Mouse (Mus musculus) retina, postnatal 1 day (tissue): ENCODE measurements at regions not wholly inside any gene's neighbourhood (a gene's known extent, or its start where the extent isn't known, plus 50 kb on each side); places are given as distances from the start of the nearest gene placed in this dataset.

Experiments
- DNase-seq: peaks from one replicate; pipeline ENCODE4 v3.0.0-alpha.2; 2012

- DNase-seq = peak; percentile 2
Observed at GRCm38 (mm10) chr3:61740088-61740487, 374.3 kb upstream of the B430305J03Rik start.

GRCm38 (mm10) chr3:61738528-61738927 is 372.8 kb upstream of the B430305J03Rik start:
- DNase-seq = no peak

- no peak for DNase-seq
Observed at GRCm38 (mm10) chr3:61716785-61717184, 351.0 kb upstream of the B430305J03Rik start.

GRCm38 (mm10) chr3:61687933-61688705 is 322.4 kb upstream of the B430305J03Rik start:
- DNase-seq = no peak

- no peak for DNase-seq
Observed at GRCm38 (mm10) chr3:61670874-61671273, 305.1 kb upstream of the B430305J03Rik start.

GRCm38 (mm10) chr3:61656143-61656542 is 290.4 kb upstream of the B430305J03Rik start:
- no peak for DNase-seq

- DNase-seq = no peak
Observed at GRCm38 (mm10) chr3:61628535-61628934, 262.8 kb upstream of the B430305J03Rik start.

GRCm38 (mm10) chr3:61628099-61628498 is 262.3 kb upstream of the B430305J03Rik start:
- peak; percentile 3 for DNase-seq

GRCm38 (mm10) chr3:61623954-61624487 is 258.3 kb upstream of the B430305J03Rik start:
- DNase-seq = no peak

- no peak for DNase-seq
Observed at GRCm38 (mm10) chr3:61605469-61605868, 239.7 kb upstream of the B430305J03Rik start.

- no peak for DNase-seq
Observed at GRCm38 (mm10) chr3:61602891-61603290, 237.1 kb upstream of the B430305J03Rik start.

- DNase-seq = no peak
Observed at GRCm38 (mm10) chr3:61595574-61595973, 229.8 kb upstream of the B430305J03Rik start.

- no peak for DNase-seq
Observed at GRCm38 (mm10) chr3:61592342-61592741, 226.6 kb upstream of the B430305J03Rik start.

- no peak for DNase-seq
Observed at GRCm38 (mm10) chr3:61583669-61584068, 217.9 kb upstream of the B430305J03Rik start.

GRCm38 (mm10) chr3:61582927-61583326 is 217.2 kb upstream of the B430305J03Rik start:
- DNase-seq = no peak

GRCm38 (mm10) chr3:61580252-61580651 is 214.5 kb upstream of the B430305J03Rik start:
- no peak for DNase-seq

- DNase-seq = no peak
Observed at GRCm38 (mm10) chr3:61537113-61537512, 171.4 kb upstream of the B430305J03Rik start.

- DNase-seq = no peak
Observed at GRCm38 (mm10) chr3:61535751-61536150, 170.0 kb upstream of the B430305J03Rik start.

- DNase-seq = no peak
Observed at GRCm38 (mm10) chr3:61503178-61503577, 137.4 kb upstream of the B430305J03Rik start.

- DNase-seq = no peak
Observed at GRCm38 (mm10) chr3:61494835-61495234, 129.1 kb upstream of the B430305J03Rik start.

- no peak for DNase-seq
Observed at GRCm38 (mm10) chr3:61486808-61487389, 121.1 kb upstream of the B430305J03Rik start.

GRCm38 (mm10) chr3:61478861-61479584 is 113.3 kb upstream of the B430305J03Rik start:
- no peak for DNase-seq

GRCm38 (mm10) chr3:61475018-61475417 is 109.3 kb upstream of the B430305J03Rik start:
- no peak for DNase-seq
